Mouse (Mus musculus): ENCODE results near the gene Zfp64. TPM values are rescaled to one million over a fixed set of nuclear protein-coding genes. Genes with fewer than 3 reads are reported as not detected.

The Zfp64 gene
- total RNA-seq, 2 experiments from 2014 or later = 15.7 to 16.7 TPM

DNA sequence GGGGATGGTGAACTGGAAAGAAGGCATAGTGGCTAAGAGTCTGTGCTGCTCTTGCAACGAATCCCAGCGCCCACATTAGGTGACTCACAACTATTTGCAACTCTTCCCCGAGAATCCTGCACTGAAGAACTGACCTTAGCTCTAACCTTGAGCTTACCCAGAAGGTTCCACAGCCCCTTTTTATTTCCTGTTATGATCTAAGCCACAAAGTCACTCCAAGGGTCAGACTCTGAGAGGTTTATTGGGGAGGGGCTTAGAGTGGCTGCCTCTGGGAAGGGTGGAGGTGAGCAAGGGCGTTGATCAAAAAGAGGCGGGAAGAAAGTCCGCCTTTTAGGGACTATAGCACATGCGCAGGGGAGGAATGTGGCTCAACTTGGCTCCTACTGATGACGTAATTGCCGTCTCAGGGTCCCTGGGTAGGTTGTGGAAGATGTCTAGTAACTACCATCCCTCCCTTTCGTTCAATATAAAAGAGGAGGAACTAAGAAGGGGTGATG, 511 bp upstream of the Zfp64 start:
- DNase-seq (ENCODE audit: low spot score in 2 of 2) = no peak

DNA sequence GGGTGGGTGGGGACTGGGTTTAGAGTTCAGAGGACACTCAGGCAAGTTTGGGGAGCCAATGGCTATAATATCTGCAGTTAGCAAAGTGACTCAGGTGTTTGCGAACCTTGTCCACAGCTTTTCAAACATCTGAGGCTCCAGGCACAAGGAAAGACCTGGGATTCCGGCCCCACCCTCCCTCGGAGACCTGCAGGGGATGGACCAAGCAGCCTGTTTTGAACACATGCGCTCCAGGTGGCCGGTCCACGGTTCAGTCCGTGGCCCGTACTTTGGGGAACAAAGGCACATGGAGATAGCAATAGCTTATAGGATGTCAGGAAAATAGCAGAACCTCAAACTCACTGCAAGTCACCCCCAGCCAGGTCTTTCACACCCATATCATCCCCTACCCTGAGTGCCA, 1.0 kb downstream of the Zfp64 start:
- DNase-seq (ENCODE audit: low spot score in 2 of 2) = no peak

DNA sequence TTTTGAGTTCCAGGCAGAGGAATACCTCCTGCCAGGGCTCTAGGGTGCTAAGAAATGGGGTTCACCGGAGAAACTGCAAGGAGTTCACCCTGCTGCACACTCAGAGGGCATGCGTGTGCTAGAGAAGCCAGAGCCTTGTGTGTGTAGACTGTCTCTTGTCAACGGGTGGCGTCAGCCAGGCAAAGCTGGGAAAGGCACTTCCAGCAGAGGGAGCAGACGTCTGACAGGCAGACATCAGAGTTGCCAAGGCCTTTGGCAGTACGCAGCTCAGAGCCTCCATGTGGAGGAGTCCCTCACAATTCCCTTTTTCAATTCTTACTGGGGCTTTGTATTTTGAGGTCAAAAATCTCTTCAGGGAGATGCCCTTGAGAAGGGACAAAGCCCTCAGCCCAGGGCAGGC, 6.9 kb downstream of the Zfp64 start:
- no peak for DNase-seq (ENCODE audit: low spot score in 2 of 2)

DNA sequence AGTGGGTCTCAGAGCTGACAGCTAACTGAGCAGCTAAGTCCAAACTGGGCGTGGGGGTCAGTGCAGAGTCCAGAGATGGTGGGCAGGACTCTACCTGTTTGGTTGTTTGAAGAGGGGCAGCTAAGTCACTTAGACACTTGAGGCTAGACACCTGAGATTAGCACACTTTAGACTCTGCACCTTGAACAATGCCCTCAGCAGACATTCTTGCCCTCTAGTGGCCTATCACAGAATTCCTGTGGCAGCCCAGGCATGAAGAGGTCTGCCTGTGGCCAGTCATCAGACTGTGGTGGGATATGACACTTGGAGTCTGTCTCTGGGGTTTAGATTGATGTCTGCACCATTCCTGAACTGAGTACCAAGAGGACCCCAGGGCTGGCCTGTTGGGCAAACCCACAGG, 7.7 kb downstream of the Zfp64 start:
- no peak for DNase-seq (ENCODE audit: low spot score in 2 of 2)

DNA sequence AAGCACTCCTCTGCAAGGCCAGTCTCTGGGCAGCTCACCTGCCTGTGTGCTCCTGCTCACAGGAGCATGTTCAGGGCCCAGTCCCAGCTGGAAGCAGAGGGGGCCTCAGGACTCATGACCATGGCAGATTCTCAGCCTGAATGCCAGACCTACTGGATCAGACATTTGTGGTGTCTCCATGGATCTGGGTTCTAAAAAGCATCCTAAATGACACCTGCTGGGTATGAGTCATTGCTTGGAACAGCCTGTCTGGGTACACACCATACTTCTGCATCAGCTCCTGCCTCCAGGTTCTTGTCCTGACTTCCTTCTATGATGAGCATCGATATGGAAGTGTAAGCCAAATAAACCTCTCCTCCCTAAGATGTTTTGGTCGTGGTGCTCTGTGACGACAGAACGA, 11.4 kb downstream of the Zfp64 start:
- DNase-seq (ENCODE audit: low spot score in 2 of 2) = no peak

DNA sequence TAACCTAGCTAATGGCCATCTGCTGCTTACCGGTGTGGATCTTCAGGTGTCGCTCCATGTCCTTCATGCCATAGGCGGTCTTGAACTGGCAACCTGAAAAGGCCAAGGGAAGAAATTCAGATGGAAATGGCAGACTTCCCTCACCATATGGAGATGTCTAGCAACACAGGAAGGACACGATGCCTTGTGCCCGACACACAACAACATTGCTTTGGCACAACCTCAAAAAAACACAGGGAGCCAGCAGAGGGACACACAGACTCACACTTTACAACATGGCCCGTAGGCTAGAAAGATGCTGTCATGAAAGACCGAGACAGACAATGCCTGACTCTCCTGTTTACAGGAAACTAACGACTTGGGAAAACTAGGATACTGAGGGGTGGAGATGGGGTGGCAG, 15.4 kb downstream of the Zfp64 start:
- no peak for DNase-seq (ENCODE audit: low spot score in 2 of 2)

DNA sequence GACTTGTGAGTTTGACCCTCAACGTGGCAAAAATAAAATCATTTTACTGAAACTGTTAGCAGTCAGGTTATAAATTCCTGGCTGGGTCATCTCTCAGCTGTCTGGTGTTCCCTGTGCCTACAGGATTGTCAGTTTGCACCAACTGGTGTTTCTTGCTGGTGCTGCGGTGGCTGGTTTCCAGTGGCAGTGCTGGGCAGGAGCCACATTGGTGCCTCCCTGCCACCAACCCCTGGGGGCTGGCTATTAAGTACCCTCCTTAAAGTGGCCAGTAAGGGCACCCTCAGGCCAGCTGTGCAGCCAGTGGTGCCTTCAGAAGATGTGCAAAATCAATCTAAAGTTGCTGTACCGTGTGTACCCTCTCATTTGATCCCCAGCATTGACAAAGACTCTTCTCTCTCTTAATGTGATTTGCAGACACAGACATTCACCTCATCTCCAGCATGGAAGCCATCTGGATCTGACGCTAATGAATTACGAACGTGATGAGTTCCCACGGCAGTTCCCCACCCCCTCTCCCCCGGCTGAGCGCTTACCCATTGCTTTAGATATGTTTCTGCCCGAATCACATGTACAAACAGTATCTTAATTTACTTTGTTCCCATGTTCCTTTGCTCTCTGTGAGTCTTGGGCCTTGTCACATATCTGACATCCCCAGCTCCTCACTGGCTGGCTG, 16.0 kb downstream of the Zfp64 start:
- no peak for DNase-seq (ENCODE audit: low spot score in 2 of 2)

DNA sequence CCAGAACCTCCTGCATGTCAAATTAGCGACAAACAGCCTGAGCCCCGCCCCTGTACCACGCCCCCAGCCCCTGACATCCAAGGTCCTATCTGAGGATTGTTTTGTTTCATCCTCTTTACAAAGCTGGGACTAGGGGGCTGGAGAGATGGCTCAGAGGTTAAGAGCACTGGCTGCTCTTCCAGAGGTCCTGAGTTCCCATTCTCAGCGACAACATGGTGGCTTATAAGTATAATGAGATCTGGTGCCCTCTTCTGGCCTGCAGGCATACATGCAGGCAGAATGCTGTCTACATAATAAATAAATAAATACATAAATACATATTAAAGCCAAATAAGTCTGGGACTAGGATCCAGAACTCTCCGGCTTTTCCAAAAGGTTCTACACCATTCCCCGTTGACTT, 18.5 kb downstream of the Zfp64 start:
- no peak for DNase-seq (ENCODE audit: low spot score in 2 of 2)

DNA sequence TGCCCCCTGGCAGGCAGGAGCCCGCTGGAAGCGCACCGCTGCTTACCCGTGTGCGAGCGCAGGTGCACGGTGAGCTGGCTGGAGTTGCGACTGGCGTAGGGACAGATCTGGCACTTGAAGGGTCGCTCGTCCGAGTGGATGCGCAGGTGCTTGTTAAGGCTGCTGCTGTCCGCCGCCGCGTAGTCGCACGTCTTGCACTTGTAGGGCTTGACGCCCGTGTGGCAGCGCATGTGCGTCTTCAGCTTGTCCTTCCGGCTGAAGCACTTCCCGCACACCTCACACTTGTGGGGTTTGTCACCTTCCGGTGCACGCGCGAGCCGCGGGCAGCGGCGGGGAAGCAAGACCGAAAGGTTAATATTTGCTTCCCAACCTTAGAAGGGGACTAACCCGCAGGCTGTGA, 20.2 kb downstream of the Zfp64 start:
- no peak for DNase-seq (ENCODE audit: low spot score in 2 of 2)

DNA sequence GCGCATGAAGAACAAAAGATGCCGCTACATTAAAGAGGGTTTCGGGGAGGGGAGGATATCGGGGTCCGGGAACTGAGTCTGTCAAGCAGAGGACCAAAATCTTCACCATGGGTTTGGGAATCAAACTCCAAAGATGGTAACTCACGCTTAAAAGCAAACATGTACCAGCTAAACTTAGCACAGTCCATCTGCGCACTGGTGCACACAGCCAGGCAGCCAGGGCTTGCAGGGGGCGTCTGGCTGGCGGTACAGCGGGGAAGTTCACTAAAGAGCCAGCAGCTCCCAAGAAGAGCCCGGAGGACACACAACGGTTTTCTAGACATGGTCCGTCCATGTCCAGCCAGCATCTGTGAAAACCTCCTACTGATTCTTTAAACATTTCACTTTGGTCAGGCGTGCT, 23.7 kb downstream of the Zfp64 start:
- peak in 1 of 2 experiments; percentile 43 for DNase-seq (ENCODE audit: low spot score in 2 of 2)

DNA sequence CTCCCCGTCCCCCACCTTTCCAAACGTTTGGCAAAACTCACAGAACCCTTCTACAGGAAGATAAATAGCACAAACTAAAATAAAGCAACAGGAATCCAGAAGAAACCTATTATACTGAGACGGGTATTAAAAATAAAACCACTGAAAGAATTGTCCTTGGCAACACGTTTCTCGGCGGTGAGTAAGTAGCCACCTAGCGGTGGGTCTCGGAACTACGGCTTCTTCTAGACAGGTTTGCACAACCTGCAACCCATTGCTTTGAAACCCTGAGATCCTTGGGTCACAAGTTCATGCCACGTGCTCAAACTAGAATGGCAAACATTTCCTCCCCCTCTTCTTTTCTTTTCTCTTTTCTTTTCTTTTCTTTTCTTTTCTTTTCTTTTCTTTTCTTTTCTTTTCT, 25.7 kb downstream of the Zfp64 start:
- peak; percentile 72 to 82 for DNase-seq (ENCODE audit: low spot score in 2 of 2)

DNA sequence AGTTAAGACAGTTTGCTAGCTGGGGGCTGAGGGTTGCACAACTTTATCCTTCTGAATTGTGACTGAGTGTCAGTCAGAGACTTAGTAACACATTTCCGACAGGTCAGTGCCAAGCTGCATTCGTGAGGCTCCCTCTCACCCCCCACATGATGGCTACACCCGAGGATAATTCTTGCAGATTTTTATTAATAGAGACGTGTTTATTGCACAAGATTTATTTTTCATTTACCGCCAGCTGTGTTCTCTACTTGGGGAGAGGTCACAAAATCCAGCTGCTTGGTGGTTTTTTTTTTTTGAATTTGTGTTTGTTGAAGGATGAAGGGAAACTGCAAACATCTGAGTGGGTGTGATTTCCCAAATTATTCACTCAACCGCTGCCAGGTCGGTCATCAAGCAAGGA, 28.0 kb downstream of the Zfp64 start:
- DNase-seq (ENCODE audit: low spot score in 2 of 2) = no peak

DNA sequence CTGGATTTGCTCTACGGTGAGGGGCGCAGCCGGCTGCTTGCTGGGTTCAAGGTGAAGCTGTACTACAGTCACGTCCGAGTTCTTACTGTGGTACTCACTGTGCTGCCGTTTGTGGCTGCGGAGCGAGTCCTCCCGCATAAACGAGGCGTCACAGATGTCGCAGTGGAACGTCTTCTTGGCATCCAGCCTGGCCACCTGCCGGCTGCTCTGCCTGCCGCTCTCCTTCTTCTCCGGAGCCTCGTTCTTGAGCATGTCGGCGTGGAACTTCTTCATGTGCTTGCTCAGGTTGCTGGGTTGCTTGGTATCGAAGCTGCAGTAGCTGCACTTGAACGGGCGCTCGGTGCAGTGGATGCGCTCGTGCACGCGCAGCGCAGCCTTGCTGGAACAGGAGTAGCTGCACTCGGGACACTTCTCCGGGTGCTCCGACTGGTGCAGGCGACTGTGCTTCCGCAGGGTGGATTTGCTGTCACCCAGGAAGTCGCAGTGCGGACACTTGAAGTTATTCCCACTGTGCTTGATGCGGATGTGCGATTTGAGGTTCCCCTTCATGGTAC, 29.1 kb downstream of the Zfp64 start:
- peak; percentile 80 to 85 for DNase-seq (ENCODE audit: low spot score in 2 of 2)

DNA sequence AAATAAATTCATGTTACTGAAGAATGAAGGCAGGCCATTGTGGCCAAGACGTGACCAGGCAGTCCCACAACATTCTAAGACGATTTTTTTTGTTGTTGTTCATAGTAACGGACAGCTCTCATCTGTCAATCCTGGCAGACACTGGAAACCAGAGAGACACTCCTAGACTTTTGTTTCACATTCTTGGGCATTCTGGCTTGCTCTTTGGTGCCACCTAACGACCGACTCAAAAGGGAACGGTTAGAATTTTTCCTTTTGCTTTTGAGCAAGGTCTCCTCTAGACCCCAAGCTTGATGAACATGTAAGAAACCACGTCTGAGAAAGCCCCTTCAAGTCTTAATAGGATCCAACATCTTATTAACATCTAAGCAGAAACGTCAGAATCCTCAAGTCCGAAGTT, 31.7 kb downstream of the Zfp64 start:
- peak; percentile 56 to 60 for DNase-seq (ENCODE audit: low spot score in 2 of 2)

DNA sequence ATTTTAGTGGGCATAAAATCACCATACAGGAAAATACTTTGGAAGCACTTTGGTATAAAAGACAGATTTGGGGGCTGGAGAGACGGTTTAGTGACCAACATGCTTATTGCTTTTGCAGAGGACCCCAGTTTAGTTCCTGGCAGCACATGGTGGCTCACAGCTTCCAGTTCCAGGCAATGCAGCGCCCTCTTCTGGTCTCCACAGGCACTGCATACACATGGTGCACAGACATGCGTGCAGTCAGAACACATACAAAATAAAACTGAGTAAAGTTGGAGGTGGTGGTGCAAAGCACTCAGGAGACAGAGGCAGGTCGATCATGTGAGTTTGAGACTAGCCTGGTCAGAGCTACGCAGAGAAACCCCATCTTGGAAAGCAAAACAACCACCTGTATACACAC, 32.9 kb downstream of the Zfp64 start:
- no peak for DNase-seq (ENCODE audit: low spot score in 2 of 2)

DNA sequence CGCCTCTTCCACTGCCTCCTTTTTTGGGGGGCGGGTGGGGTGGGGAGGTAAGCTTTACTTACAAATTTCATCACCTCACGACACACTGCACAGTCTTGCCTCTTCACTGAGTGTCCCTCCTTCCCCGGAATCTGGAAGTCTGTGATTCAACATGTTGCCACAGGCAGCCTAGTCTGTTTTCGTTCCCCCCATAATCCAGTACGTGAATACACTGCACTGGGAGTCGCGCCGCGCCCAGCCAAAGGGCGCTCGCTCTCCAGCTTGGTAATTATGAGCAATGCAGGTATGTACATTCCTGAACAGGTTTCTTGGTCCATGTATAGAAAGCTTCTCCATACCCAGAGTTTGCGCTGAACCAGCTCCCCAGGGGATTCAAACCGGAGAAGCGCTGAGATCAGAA, 35.4 kb downstream of the Zfp64 start:
- no peak for DNase-seq (ENCODE audit: low spot score in 2 of 2)

DNA sequence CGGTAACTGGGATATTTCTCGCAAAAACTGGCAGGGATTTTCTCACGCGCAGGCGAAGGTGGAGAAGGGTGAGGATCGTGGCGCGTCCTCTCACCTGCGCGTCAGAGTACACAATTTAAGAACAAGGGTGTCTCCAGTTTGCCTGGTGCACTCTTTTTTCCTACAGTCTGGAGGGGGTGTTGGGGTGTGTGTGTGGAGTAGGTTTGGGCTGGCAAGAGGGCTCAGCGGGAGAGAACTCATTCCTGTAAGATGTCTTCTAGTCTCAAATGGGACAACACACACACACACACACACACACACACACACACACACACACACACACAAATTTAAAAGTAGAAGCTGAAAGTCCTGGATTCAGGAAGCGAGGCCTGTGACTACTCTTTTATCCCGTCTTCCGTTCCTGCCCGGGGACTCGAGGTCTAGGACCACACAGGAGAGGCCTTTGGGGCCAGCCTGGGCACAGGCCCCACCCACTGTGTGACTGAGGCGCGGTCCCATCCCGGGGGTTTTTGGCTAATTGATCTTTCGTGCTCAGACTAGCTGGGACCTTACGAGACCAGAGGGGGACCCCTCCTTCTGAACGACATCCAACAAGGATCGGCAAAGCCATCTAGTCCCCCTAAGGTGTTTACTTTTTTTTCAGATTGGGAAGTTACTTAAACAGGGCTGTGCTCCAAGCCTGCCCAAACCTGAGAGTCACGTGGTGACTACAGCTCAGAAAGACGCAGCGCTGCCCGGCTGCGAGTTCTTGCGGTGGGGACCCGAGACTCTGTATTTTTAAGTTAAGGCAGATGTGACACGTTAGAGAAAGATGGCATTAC, 42.3 kb downstream of the Zfp64 start:
- no peak for DNase-seq (ENCODE audit: low spot score in 2 of 2)

DNA sequence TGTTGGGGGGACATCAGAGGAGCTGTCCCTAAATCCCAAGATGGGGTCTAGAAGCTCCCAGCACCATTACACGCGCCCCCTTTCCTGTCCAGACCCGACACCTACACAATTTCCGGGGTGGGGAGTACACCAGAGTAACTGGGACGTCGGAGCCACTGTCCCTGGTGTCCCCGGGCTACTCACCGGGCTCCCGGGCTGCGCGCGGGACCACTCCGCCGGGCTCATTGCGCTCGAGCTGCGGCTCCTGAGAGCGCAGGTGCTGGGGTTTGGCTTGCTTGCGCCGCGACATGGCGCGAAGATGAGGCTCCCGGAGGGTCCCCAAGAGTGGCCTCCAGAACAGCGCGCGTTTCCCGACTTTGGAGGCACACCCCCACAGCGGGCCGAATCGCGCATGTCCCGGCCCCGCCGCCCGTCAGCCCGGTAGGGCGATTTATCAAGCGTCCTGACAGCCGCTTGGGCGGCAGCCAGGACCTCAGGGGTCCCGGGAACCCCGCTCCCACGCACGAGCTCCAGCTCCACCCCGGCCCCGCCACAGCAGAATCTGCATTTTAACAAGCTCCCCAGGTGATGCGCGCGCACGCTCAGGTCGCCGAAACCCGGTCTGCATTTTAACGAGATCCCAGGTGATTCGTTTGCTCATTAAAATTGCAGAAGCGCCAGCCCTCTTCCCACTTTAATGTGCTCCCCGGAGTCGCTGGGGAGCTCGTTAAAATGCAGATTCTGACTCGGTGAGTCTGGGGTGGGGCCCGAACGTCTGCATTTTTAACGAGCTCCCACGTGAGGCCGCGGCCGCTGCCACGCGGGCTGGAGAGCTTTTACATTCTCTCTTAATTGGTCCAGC, 43.1 kb downstream of the Zfp64 start:
- peak in 1 of 2 experiments; percentile 16 for DNase-seq (ENCODE audit: low spot score in 2 of 2)

DNA sequence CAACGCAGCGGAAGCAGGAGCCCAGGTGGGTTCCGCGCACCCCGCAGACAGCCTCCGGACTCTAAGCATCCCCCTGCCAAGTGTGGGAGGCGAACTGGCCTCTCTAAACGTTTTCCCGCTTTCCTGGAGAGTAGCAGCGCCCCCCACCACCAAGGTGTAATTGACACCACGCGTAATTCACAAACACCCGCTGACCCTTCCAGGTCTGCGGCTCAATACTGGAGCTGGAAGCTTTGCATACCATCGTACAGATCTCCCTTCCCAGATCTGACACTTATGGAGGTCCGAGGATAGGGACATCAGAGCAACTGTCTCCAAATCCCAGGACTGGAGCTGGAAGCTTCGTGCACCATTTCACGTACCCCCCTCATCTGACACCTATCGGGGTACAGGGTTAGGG, 43.9 kb downstream of the Zfp64 start:
- DNase-seq (ENCODE audit: low spot score in 2 of 2) = no peak

DNA sequence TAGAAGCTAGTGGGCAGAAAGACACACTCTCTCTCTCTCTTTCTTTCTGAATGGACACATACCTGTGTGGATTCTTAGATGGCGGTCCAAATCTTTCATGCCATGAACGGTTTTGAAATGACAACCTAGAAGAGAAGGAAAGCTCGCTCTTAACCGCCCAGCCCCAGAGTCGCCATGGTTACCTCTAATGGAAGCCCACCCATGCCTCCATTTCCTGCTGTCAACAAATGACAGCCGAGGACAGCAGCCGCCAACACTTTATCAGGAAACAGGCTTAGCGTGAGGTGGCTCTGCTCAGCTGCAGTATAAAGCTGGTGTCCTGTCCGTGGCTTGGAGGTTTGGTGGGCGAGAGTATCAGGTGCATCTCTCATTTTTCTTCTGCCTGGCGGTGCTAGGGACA, 49.4 kb downstream of the Zfp64 start:
- DNase-seq (ENCODE audit: low spot score in 2 of 2) = no peak

DNA sequence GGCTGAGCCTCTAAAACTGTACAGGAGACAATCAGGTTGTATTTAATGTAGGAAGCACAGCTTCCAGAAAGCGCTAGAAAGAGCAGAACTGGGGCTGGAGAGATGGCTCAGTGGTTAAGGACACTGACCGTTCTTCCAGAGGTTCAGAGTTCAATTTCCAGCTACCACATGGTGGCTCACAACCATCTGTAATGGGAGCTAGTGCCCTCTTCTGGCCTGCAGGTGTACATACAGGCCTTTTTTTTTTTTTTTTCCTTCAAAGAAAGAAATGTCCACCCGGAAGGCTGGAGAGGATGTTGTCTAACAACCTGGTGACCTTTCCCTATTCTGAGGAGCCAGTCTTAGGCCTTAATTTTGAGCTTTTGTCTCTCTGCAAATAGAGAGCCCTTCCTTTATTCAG, 50.5 kb downstream of the Zfp64 start:
- DNase-seq (ENCODE audit: low spot score in 2 of 2) = no peak
